Mouse (Mus musculus) CD8-positive naive resting alpha-beta T cell, adult 57 days (primary cell): ENCODE results near the gene S100a1. TPM values are rescaled to one million over a fixed set of nuclear protein-coding genes. Genes with fewer than 3 reads are reported as not detected.

Experiments
- total RNA-seq: library from RNA; stranded (reverse); gene quantifications from one replicate; pipeline ENCODE4 v1.2.4, GENCODE M21; 2023

Gene S100a1
- total RNA-seq = 3.9 TPM

DNA sequence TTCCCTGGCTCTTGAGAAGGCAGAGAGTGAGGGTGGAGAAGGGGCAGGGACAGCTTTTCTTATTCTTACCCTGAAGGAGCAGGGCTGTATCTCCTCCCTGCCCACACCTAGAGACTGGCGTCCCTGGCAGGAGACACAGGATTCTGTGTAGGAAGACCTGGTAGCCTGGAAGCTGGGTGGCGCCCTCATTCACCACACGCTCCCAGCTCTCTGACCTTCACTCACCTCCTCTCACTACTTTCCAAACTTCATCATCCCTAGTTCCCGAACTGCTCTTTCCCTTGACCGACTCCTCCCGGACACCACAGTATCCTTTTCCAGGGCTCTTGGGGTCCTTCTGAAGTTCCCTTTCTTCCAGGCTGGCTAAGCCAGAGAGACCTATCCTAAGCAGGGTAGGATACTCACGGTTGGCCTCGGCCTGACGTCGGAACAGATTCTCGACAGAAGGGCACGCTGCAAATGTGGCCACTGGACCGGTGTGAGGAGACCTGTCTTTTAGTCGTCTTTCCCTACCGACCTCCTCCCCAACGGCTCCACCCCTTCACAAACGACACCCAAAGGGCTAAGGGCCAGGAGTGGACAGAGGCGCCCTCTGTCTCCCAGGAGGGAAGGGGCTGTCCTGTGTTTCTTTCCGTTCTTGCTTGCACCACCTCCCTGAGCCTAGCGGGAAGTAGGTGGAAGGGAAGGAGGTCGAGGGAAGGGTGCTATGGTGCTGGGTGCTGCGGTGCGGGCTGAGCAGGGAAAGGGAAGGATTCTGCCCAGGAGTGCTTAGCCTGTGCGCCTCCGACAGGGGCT, at the start of gene S100a1, which contains the start of gene S100a13:
Gene S100a1, minus strand, starts transcription at position 597 of the 795 bp plus-strand sequence.
Gene S100a13, plus strand, starts transcription at position 640 of the 795 bp plus-strand sequence.

DNA sequence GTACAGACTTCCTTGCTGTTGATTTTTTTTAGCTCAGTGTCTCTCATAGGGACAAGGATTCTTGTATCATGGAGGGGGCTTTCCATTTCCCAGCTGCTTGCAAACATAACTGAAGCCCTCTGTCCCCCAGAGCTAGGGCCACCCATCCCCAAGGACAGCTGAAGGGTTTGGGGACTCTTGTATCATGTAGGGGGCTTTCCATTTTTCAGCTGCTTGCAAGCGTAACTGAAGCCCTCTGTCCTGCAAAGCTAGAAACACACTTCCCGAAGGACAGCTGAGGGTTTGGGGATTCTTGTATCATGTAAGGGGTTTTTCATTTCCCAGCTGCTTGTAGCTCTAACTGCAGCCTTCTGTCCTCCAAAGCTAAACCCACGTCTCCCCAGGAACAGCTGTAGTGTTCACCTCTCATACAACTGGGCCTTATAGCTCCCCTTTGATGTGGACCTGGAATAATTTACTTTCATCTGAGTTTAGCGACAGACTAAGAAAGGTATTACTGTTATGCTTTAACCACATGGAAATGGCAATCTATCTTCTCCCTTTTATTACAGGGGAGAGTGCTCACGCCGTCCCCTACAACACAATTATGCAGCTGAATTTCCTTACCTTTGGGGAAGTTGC, 45.9 kb upstream of the S100a1 start, which contains the start of gene S100a3:
Gene S100a3, plus strand, starts transcription at position 571 of the 621 bp plus-strand sequence.

DNA sequence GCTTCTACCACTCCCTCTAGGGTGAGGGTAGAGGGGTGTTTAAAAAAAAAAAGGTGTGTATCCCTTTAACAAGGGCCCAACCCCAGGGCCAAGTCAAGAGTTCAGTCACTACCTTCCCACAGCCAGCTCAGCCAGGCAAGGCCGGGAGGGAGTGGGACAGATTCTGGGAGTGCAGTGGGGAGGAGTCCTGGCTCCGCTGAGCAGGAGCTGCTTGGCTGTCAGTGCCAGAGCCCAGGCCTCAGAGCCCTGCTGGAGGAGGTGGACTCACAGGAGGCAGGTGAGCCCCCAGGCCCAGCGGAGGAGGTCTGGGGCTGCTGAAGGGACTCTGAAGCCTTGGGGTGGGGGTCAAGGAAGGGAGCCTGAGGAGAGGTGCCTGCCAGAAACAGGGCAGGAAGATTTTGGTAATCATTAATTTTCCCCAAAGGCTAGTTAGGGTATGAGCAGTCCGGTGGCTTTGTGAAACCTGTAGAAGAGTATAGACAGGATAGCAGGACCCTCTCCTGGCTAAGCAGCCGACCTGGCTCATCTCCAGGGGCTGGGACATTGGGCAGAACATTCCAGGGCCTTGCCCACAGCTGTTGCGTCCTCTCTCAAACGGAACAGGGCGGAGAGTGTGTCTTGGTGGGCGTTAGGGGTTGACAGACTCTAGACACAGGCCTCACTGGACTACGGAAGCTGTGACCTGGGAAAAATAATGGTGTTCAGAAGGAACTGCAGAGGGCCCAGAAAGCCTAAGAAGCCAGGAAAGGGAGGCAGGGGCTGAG, 23.1 kb upstream of the S100a1 start, which contains the start of gene S100a16:
Gene S100a16, plus strand, starts transcription at position 114 of the 764 bp plus-strand sequence.

DNA sequence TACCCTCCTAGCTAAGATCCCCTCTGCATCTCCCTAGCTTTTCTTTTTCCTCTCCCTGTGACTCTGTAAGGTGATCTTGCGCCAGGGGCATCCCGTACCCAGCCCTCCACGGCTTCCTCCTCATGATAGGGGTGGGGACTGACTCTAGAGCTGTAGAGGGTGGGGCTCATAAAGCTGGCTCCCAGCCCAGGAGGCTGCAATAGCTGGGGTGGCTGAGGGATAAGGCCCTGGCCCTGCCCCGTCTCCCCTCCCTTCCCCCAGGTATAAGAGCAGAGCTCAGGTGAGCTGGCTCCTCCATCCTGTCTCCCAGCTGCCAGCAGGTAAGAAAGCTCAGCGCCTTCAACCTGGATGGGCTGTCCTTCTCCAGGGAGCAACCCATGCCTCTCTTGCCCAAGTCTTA, 12.4 kb upstream of the S100a1 start, which contains the start of gene S100a14:
Gene S100a14, plus strand, starts transcription at position 277 of the 400 bp plus-strand sequence.

DNA sequence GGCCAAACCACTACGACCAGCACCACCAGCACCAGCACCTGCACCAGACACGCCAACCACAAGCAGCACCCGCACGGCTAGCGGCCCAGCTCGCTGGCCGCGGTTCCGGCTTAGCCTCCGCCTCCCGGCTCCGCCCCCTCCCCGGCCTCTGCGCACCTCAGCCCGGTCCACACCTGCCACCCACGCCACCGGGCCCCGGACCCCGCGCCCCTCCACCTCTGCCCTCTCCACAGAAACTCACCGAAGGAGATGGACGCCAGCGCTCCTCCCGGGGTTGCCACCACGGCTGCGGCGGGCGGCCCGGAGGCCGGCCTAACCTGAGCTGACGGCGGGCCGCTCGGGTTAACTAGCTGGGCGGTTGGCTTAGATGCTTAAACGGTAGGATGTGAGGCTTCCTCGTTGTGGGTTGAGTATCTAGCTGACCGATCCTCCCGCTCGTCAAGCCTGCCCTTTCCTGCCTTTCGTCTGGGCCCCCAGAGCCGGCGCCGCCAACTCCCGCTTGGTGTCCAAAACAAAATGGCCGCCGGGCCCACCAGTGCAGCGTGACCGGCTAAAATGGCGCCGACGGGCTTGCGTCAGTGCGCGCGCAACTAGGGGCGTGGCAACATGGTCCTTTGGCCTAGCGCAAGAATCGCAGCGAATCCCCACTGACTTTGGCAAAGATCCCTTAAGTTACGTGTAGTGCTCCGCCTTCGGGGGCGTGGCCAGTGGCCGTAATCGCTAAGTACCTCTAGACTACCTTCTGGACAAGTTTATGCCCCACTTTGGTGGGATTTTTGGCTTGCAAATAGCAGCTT, 5.0 kb downstream of the S100a1 start, which contains the start of gene Chtop:
Gene Chtop, minus strand, starts transcription at position 549 of the 797 bp plus-strand sequence.

DNA sequence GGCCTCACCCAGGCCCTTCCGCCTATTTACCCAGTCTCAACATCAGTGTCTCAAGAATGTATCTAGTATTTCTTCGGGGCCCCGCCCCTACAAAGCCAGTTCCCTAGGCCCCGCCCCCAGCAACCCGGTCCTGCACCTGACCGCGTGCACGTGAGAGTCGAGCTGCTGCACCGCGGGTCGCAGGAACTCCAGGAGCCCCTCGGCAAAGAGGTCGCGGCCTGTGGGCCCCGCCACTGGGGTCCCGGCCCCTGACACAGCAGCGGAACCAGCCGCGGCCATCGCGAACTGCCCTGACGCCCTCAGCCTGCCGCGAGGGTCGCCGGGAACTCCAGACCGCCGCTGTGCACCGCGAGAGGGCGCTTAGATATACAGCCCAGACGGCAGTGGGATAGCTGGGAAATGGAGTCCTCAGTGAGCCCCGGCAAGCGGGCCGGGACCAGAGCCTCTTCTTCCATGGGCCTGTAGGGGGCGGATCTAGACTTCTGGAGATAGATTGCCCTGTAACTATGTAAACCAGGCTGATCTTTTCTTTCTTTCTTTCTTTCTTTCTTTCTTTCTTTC, 23.4 kb downstream of the S100a1 start, which contains the start of gene Snapin:
Gene Snapin, minus strand, starts transcription at position 338 of the 561 bp plus-strand sequence.

DNA sequence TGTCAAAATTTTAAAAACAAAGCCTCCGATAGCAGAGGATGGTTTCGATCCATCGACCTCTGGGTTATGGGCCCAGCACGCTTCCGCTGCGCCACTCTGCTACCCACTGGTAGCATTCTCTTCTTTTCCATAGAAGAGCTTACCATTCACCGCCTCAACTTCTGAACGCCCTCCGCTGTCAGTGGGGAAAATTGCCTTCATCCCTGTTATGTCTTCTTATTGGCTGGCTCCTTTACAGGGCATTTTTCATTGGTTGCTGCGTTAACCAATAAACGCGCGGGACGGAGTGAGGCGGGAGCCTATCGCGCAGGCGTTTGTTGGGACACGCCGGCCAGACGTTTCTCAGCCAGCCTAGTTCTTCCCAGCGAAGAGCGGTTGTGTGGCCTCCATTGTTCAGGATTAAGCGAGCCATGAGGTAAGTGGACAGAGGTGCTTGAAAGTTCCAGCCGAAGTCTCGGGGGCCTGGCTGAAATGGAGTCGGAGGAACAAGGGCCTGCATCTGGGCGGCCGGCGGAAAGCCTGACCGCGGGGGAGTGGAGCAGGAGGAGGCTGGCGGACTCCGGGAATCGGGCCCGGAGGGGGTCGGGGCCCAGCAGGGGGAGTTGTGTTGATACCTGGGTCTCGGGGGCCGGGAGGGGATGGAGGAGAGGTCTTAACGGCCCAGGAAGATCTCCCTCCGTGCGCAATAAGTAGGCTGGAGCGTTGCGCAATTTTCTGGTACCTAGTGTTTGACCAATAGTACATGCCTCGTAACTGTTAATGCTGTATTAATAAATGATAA, 38.2 kb downstream of the S100a1 start, which contains the start of gene Ilf2:
Gene Ilf2, plus strand, starts transcription at position 296 of the 781 bp plus-strand sequence.

DNA sequence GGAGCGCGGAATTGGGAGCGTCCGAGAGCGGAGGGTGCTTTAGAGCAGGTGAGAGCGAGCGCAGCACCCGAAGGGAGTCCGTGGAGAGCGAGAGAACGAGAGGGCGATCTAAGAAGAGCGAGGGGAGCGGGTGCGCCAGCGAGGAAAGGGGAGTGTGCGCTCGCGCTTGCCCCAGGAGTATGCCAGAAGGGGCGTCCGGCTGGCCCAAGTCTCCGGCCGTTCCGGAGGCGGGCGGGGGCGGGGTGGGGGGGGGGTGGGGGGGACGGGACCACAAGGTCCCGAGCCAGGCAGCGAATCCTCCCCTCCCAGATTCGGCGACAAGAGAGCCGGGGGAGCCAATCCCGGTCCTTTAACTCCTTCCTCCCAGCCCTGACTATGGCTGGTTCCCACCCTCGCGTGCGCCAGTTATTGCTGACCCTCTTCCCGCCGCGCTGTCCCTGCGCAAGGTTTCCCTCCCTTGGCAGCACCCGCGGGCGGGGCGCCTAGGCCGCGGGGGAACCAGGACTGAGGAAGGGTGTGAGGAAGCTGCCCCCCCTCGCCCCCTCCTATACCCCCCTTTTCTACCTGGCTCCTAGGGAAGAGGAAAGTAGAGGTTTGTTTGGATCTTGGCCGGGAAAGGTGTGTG, 48.4 kb downstream of the S100a1 start, which contains the start of gene Npr1:
Gene Npr1, minus strand, starts transcription at position 181 of the 625 bp plus-strand sequence.

Other genes starting within 250 kb of the S100a1 start
- gene Dennd4b, start 249.2 kb downstream of the S100a1 start, total RNA-seq = 73.2 TPM
- gene Gatad2b, start 221.2 kb downstream of the S100a1 start, total RNA-seq = 128 TPM
- gene Slc27a3, start 124.5 kb downstream of the S100a1 start, total RNA-seq = 0.92 TPM
- 46.2 TPM for gene Ints3, start 80.8 kb downstream of the S100a1 start, total RNA-seq
- not detected for gene Npr1, start 48.5 kb downstream of the S100a1 start, total RNA-seq
- gene Ilf2, start 38.3 kb downstream of the S100a1 start, total RNA-seq = 87.3 TPM
- 39.5 TPM for gene Snapin, start 23.4 kb downstream of the S100a1 start, total RNA-seq
- gene Chtop, start 4.9 kb downstream of the S100a1 start, total RNA-seq = 191 TPM
- gene S100a13, start within 50 bp of the S100a1 start, total RNA-seq = 23.9 TPM
- 0.86 TPM for gene S100a14, start 12.5 kb upstream of the S100a1 start, total RNA-seq
- gene S100a16, start 22.9 kb upstream of the S100a1 start, total RNA-seq = not detected
- not detected for gene S100a3, start 46.2 kb upstream of the S100a1 start, total RNA-seq
- gene S100a2, start 75.9 kb upstream of the S100a1 start, total RNA-seq = not detected
- gene Gm42674, start 87.5 kb upstream of the S100a1 start, total RNA-seq = not detected
- 7.6 TPM for gene S100a4, start 89.4 kb upstream of the S100a1 start, total RNA-seq
- not detected for gene S100a5, start 94.1 kb upstream of the S100a1 start, total RNA-seq
- 8.8 TPM for gene S100a6, start 98.5 kb upstream of the S100a1 start, total RNA-seq
- not detected for gene S100a7a, start 139.6 kb upstream of the S100a1 start, total RNA-seq
- 24.0 TPM for gene S100a8, start 154.6 kb upstream of the S100a1 start, total RNA-seq
- 28.6 TPM for gene S100a9, start 181.3 kb upstream of the S100a1 start, total RNA-seq
- not detected for gene Pglyrp4, start 212.5 kb upstream of the S100a1 start, total RNA-seq